Mouse (Mus musculus) heart, postnatal 0 days (tissue): ENCODE measurements at regions not wholly inside any gene's neighbourhood (a gene's known extent, or its start where the extent isn't known, plus 50 kb on each side); places are given as distances from the start of the nearest gene placed in this dataset.

ENCODE experiments used
- ATAC-seq: fragments of 200-750 bp; cut with Nextera tagmentation; 2 replicates; pipeline ENCODE4 v1.8.0; 2017; ENCODE audit warnings: low read depth, moderate number of reproducible peaks, moderate library complexity; ENCODE audit not compliant: insufficient read depth
- DNase-seq: peaks from one replicate; pipeline ENCODE4 v3.0.0-alpha.2; 2016; ENCODE audit warnings: low spot score
- H3K27ac ChIP-seq: fragments of 300-500 bp; sonication (generic); 2 replicates; pipeline ENCODE4 v1.5.1; 2014; ENCODE audit warnings: low read depth, mild to moderate bottlenecking
- H3K27me3 ChIP-seq: fragments of 300-500 bp; sonication (generic); 2 replicates; pipeline ENCODE4 v1.6.1; 2014; ENCODE audit warnings: low read length, mixed read lengths; ENCODE audit not compliant: control insufficient read depth, insufficient read depth
- H3K36me3 ChIP-seq: fragments of 300-500 bp; sonication (generic); replicated peaks from 2 replicates; pipeline ENCODE4 v1.6.1; 2014; ENCODE audit warnings: low read length, mixed read lengths; ENCODE audit not compliant: control insufficient read depth, insufficient read depth
- H3K4me1 ChIP-seq: fragments of 300-500 bp; sonication (generic); 2 replicates; pipeline ENCODE4 v1.6.1; 2014; ENCODE audit warnings: antibody characterized with exemption; ENCODE audit not compliant: control insufficient read depth, insufficient read depth
- H3K4me2 ChIP-seq: fragments of 300-500 bp; sonication (generic); 2 replicates; pipeline ENCODE4 v1.6.1; 2014; ENCODE audit warnings: low read depth, mild to moderate bottlenecking, low read length, moderate library complexity
- H3K4me3 ChIP-seq: fragments of 300-500 bp; sonication (generic); 2 replicates; pipeline ENCODE4 v1.5.1; 2014; ENCODE audit warnings: low read depth, low read length
- H3K9ac ChIP-seq: fragments of 300-500 bp; sonication (generic); replicated peaks from 2 replicates; pipeline ENCODE4 v1.6.1; 2014; ENCODE audit warnings: low read depth, low read length, mixed read lengths
- H3K9me3 ChIP-seq: fragments of 300-500 bp; sonication (generic); replicated peaks from 2 replicates; pipeline ENCODE4 v1.6.1; 2016; ENCODE audit warnings: low read length; ENCODE audit not compliant: control insufficient read depth
- CTCF ChIP-seq: IDR thresholded peaks from 2 replicates; pipeline ENCODE4 v1.5.1; 2016; ENCODE audit warnings: antibody characterized with exemption, control low read depth, low read depth
- EP300 ChIP-seq: IDR thresholded peaks from 2 replicates; pipeline ENCODE4 v1.6.1; 2016; ENCODE audit warnings: antibody characterized with exemption, low read depth
- WGBS: fragments of 180-500 bp; shearing (Covaris S2); extraction: QIAGEN DNeasy Blood & Tissue Kit; methylation state at CpG from one replicate; pipeline ENCODE4 v1.1.7; 2014; 5-methylcytosine and 5-hydroxymethylcytosine counted together

GRCm38 (mm10) chr17:63644390-63644789 is 144.6 kb upstream of the Fbxl17 start:
- 38% methylated on average over 4 of the region's 4 CpGs for WGBS
- no peak overlapping the region for H3K9ac ChIP-seq
- no peak for ATAC-seq
- no peaks in the 10 kb centered on the region for H3K27me3 ChIP-seq
- H3K4me2 ChIP-seq: no peak overlapping the region
- no peak overlapping the region; the same call in 1 of the 2 replicates for H3K27ac ChIP-seq
- no peak overlapping the region for H3K4me3 ChIP-seq
- no peaks in the 10 kb centered on the region for H3K36me3 ChIP-seq
- TF ChIP-seq EP300 (no peak), CTCF (no peak)
- no peaks in the 10 kb centered on the region for H3K4me1 ChIP-seq
- no peak for DNase-seq
- H3K9me3 ChIP-seq: no peaks in the 10 kb centered on the region

GRCm38 (mm10) chr17:63657687-63658086 is 157.9 kb upstream of the Fbxl17 start:
- WGBS: 56% methylated on average over 6 of the region's 6 CpGs
- DNase-seq: no peak
- no peak for TF ChIP-seq CTCF
- TF ChIP-seq EP300: no peak

GRCm38 (mm10) chr17:63660841-63661481 is 161.1 kb upstream of the Fbxl17 start:
- Histone ChIP-seq H3K4me3 (no peak overlapping the region), H3K27me3 (no peaks in the 10 kb centered on the region), H3K4me1 (no peaks in the 10 kb centered on the region), H3K4me2 (no peak overlapping the region), H3K36me3 (no peaks in the 10 kb centered on the region), H3K9me3 (no peaks in the 10 kb centered on the region), H3K27ac (peak overlapping the region; percentile 64), H3K9ac (no peak overlapping the region)
- DNase-seq: peak; percentile 62
- ATAC-seq: peak; percentile 56
- TF ChIP-seq EP300 (no peak), CTCF (no peak)
- WGBS: 70% methylated on average over 13 of the region's 13 CpGs

More at GRCm38 (mm10) chr17:63657687-63658086, 157.9 kb upstream of the Fbxl17 start:
- no peaks in the 10 kb centered on the region for H3K9me3 ChIP-seq
- no peak overlapping the region for H3K4me2 ChIP-seq
- no peak overlapping the region for H3K9ac ChIP-seq
- H3K4me1 ChIP-seq: no peaks in the 10 kb centered on the region
- H3K36me3 ChIP-seq: no peaks in the 10 kb centered on the region
- H3K27me3 ChIP-seq: no peaks in the 10 kb centered on the region
- ATAC-seq: no peak
- no peak overlapping the region for H3K27ac ChIP-seq
- no peak overlapping the region for H3K4me3 ChIP-seq

GRCm38 (mm10) chr17:63661584-63661983 is 161.8 kb upstream of the Fbxl17 start:
- no peaks in the 10 kb centered on the region for H3K9me3 ChIP-seq
- ATAC-seq (peak; percentile 42), DNase-seq (no peak)
- H3K4me1 ChIP-seq: no peaks in the 10 kb centered on the region
- H3K4me3 ChIP-seq: no peak overlapping the region
- peak overlapping the region; percentile 64 for H3K27ac ChIP-seq
- no peaks in the 10 kb centered on the region for H3K27me3 ChIP-seq
- H3K4me2 ChIP-seq: no peak overlapping the region
- no peaks in the 10 kb centered on the region for H3K36me3 ChIP-seq
- WGBS: 75% methylated on average over 4 of the region's 4 CpGs
- TF ChIP-seq EP300 (no peak), CTCF (no peak)
- no peak overlapping the region for H3K9ac ChIP-seq

- H3K9me3 ChIP-seq: no peaks in the 10 kb centered on the region
- 58% methylated on average over 12 of the region's 12 CpGs for WGBS
- H3K4me1 ChIP-seq: no peaks in the 10 kb centered on the region
- ATAC-seq (no peak), DNase-seq (peak; percentile 17)
- peak overlapping the region; percentile 70 for H3K27ac ChIP-seq
- no peak overlapping the region for H3K4me2 ChIP-seq
- H3K27me3 ChIP-seq: no peaks in the 10 kb centered on the region
- no peaks in the 10 kb centered on the region for H3K36me3 ChIP-seq
- H3K9ac ChIP-seq: no peak overlapping the region
- TF ChIP-seq CTCF: no peak
- TF ChIP-seq EP300: no peak
- no peak overlapping the region for H3K4me3 ChIP-seq
Measured at GRCm38 (mm10) chr17:63662251-63662650, 162.4 kb upstream of the Fbxl17 start.

GRCm38 (mm10) chr17:63676791-63677190 is 177.0 kb upstream of the Fbxl17 start:
- H3K27ac ChIP-seq: no peak overlapping the region
- no peak for ATAC-seq
- no peak overlapping the region for H3K4me2 ChIP-seq
- H3K9ac ChIP-seq: no peak overlapping the region
- WGBS: 77% methylated on average over 8 of the region's 8 CpGs
- H3K4me3 ChIP-seq: no peak overlapping the region
- H3K36me3 ChIP-seq: no peaks in the 10 kb centered on the region
- no peaks in the 10 kb centered on the region for H3K4me1 ChIP-seq
- TF ChIP-seq EP300: no peak
- TF ChIP-seq CTCF: no peak
- no peak for DNase-seq
- H3K9me3 ChIP-seq: no peaks in the 10 kb centered on the region
- no peaks in the 10 kb centered on the region for H3K27me3 ChIP-seq
